10 mouse cellular contexts compared by ENCODE assay signal in the genomic region with DNA sequence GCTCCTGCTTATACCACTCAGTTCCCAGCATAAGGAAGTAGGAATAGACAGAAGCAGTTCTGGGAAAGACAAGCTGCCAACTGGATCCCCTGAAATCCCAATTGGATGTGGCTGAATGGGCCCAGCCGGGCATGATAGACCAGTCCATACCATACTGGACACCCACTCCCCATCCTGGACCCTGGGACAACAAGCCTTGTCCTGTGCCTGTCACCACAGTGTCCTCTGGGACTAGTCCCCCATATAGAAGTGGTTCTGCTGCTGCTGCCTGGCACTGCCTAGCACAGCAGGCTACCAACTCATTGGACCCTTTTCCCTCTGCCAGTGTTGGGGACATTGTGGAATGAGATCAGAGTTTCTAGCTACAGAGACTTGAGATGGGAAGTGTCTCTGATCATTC. TPM values are rescaled to one million over a fixed set of nuclear protein-coding genes. Genes with fewer than 3 reads are reported as not detected.
DNase-seq lines count a peak whose midpoint lies in the region; ATAC-seq and TF ChIP-seq lines count a peak whose summit lies in the region.
"Had no signal": no experiment of that assay in that cellular context is flagged by ENCODE, and none has a peak within 500 bp of the region (broad histone marks: within the 10 kb centered on the region; RNA-seq: fewer than 3 reads in every experiment).

No protein-coding gene starts in this region.

- no peak overlapping the region for H3K9ac ChIP-seq in lung, embryonic 14.5 days
- H3K9ac ChIP-seq in embryonic facial prominence, embryonic 15.5 days, result no peak overlapping the region
- H3K9ac ChIP-seq: forebrain, embryonic 15.5 days had no signal

- TF ChIP-seq CTCF in lung, embryonic 14.5 days (IDR thresholded peaks at IDR 0.05; ENCODE audit: low read depth), result no peak
- no peak for TF ChIP-seq CTCF in small intestine, adult 2 months (IDR thresholded peaks at IDR 0.05; ENCODE audit: extremely low read depth, insufficient read length, insufficient replicate concordance, low read depth, low read length)

- DNase-seq in heart, adult 11 months, result peak; percentile 95
- no peak for DNase-seq in heart, adult 8-10 months (ENCODE audit: low spot score)
- DNase-seq in lung, embryonic 14.5 days, result no peak
- no peak for DNase-seq in lung, postnatal 36 days
- no peak for DNase-seq in B cell, adult 2 months
- no peak for DNase-seq in cerebellum, adult 11-12 months
- DNase-seq: kidney, postnatal 25 days had no signal

- no peak for ATAC-seq in lung, embryonic 14.5 days (ENCODE audit: insufficient read depth)
- no peak for ATAC-seq in embryonic facial prominence, embryonic 15.5 days (ENCODE audit: insufficient number of reproducible peaks, low FRiP score, low TSS enrichment, low read depth)
- ATAC-seq: forebrain, embryonic 15.5 days had no signal

- H3K36me3 ChIP-seq in lung, embryonic 14.5 days (ENCODE audit: insufficient read depth), result no peaks in the 10 kb centered on the region
- H3K36me3 ChIP-seq in embryonic facial prominence, embryonic 15.5 days, result no peaks in the 10 kb centered on the region
- no peaks in the 10 kb centered on the region for H3K36me3 ChIP-seq in small intestine, adult 2 months (ENCODE audit: control insufficient read depth, insufficient read depth, low read length)
- H3K36me3 ChIP-seq: forebrain, embryonic 15.5 days had no signal

- H3K4me1 ChIP-seq in lung, embryonic 14.5 days (ENCODE audit: insufficient read depth), result peaks cover 10% of the 10 kb centered on the region
- H3K4me1 ChIP-seq in embryonic facial prominence, embryonic 15.5 days, result peaks cover 46% of the 10 kb centered on the region
- peaks cover 27% of the 10 kb centered on the region for H3K4me1 ChIP-seq in small intestine, adult 2 months (ENCODE audit: control insufficient read depth, insufficient read depth, insufficient read length, low read length)

- peak overlapping the region; percentile 78; the same call in 1 of the 2 replicates for H3K4me2 ChIP-seq in lung, embryonic 14.5 days
- peak overlapping the region; percentile 72 for H3K4me2 ChIP-seq in embryonic facial prominence, embryonic 15.5 days (replicated peaks)

- no peak for TF ChIP-seq POLR2A in small intestine, adult 2 months (IDR thresholded peaks at IDR 0.05; ENCODE audit: low read depth, low read length)

- H3K27ac ChIP-seq in lung, embryonic 14.5 days (ENCODE audit: low read depth), result no peak overlapping the region
- H3K27ac ChIP-seq in embryonic facial prominence, embryonic 15.5 days (replicated peaks), result no peak overlapping the region
- H3K27ac ChIP-seq in small intestine, adult 2 months (ENCODE audit: insufficient read depth, low read depth, low read length), result peak overlapping the region; percentile 72; the same call in 1 of the 2 replicates
- H3K27ac ChIP-seq: forebrain, embryonic 15.5 days had no signal

- H3K9me3 ChIP-seq in lung, embryonic 14.5 days (ENCODE audit: low read depth, low read length), result no peaks in the 10 kb centered on the region
- no peaks in the 10 kb centered on the region for H3K9me3 ChIP-seq in embryonic facial prominence, embryonic 15.5 days (replicated peaks)
- H3K9me3 ChIP-seq: forebrain, embryonic 15.5 days had no signal

- no peaks in the 10 kb centered on the region for H3K27me3 ChIP-seq in lung, embryonic 14.5 days (ENCODE audit: insufficient read depth, low read length)
- H3K27me3 ChIP-seq in embryonic facial prominence, embryonic 15.5 days, result no peaks in the 10 kb centered on the region
- no peaks in the 10 kb centered on the region for H3K27me3 ChIP-seq in small intestine, adult 2 months (ENCODE audit: control insufficient read depth, insufficient read depth, low read length)
- H3K27me3 ChIP-seq: forebrain, embryonic 15.5 days had no signal

- WGBS in lung, embryonic 14.5 days, result 87% methylated on average over 1 of the region's 1 CpGs
- 83% methylated on average over 1 of the region's 1 CpGs for WGBS in embryonic facial prominence, embryonic 15.5 days
- WGBS in small intestine, adult 2 months, result 52% methylated on average over 1 of the region's 1 CpGs

- H3K4me3 ChIP-seq in lung, embryonic 14.5 days (ENCODE audit: low read depth, low read length), result no peak overlapping the region
- no peak overlapping the region for H3K4me3 ChIP-seq in embryonic facial prominence, embryonic 15.5 days (replicated peaks)
- H3K4me3 ChIP-seq in small intestine, adult 2 months (ENCODE audit: low read depth, low read length), result peak overlapping the region; percentile 37
- H3K4me3 ChIP-seq: forebrain, embryonic 15.5 days had no signal

RNA-seq across cellular contexts. Expression of gene Ccnd3, which starts 1.2 kb away (rescaled TPM):
- 10 to 100 TPM; 74.4 to 82.2 (median 75.2) TPM for total RNA-seq in heart, adult 8-10 months (2022)
- polyA plus RNA-seq in lung, embryonic 14.5 days (2014; fragmentation: Nextera tagmentation; extraction: Ambion mirVana), result 289 and 308 TPM in 2 replicates
- polyA plus RNA-seq in embryonic facial prominence, embryonic 15.5 days (2015; fragmentation: Nextera tagmentation; extraction: Ambion mirVana), result 552 and 575 TPM in 2 replicates
- 49.9 and 54.9 TPM in 2 replicates for polyA plus RNA-seq in small intestine, adult 2 months (2012; rRNA removed)

RNA-seq across cellular contexts. Expression of gene Taf8, which starts 4.0 kb away (rescaled TPM):
- total RNA-seq in heart, adult 8-10 months (2022), result 10 to 100 TPM in 2 of 4 experiments, 1 to 10 TPM in 2; 9.1 to 12.5 (median 10.4) TPM
- polyA plus RNA-seq in lung, embryonic 14.5 days (2014; fragmentation: Nextera tagmentation; extraction: Ambion mirVana), result 22.1 and 26.8 TPM in 2 replicates
- 30.0 and 32.4 TPM in 2 replicates for polyA plus RNA-seq in embryonic facial prominence, embryonic 15.5 days (2015; fragmentation: Nextera tagmentation; extraction: Ambion mirVana)
- polyA plus RNA-seq in small intestine, adult 2 months (2012; rRNA removed), result 6.2 and 13.3 TPM in 2 replicates
